Mouse (Mus musculus): ENCODE data around the gene Rabep1.
A peak's percentile ranks its signal among the peaks of the same experiment; 100 is the strongest.

The Rabep1 gene

DNA sequence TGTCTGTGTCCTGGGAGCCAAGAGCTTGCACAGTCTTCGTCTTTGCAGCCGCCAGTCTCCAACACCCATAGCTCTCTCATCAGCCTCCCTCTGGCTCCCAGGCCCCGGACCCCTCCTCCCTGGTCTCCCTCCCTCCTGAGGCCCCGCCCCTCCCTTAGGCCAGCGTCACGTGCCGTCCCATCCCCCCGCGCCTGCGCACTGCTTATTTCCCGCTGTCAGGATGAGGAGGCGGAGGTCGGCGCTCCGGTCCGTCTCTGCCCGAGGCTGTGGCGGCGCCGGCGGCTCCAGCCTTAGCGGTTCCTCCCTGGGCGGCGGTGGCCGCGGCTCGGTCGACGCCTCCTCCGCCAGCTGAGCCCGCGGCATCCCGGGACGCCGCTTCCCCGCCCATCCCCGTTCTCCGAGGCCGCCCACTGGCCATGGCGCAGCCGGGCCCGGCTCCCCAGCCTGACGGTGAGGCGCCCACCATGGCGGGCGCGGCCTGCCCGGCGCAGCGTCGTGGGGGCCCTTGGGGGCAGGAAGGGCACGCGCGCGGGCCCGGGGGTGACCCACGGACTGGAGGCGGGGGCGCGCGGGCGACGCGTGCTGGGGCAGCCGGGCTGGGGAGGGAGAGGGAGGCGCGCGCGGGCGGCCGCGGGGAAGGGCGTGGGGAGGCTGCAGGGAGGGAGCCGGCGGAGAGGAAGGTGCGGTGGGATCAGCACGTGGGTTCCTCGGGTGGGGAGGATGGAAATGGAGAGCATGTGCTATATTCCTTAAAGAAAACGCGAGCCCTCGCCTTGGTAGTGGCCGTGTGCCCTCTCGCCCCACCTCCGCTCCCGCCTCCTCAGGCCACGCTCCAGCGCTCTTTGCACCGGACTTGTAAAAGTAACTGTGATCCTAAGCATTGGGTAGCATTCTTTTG is at the start of gene Rabep1:
TSS of gene Rabep1 (plus strand) at position 220 of the 898 bp plus-strand sequence.
- peak; percentile 91 to 92 for DNase-seq (ENCODE audit: low spot score in 2 of 2)

DNA sequence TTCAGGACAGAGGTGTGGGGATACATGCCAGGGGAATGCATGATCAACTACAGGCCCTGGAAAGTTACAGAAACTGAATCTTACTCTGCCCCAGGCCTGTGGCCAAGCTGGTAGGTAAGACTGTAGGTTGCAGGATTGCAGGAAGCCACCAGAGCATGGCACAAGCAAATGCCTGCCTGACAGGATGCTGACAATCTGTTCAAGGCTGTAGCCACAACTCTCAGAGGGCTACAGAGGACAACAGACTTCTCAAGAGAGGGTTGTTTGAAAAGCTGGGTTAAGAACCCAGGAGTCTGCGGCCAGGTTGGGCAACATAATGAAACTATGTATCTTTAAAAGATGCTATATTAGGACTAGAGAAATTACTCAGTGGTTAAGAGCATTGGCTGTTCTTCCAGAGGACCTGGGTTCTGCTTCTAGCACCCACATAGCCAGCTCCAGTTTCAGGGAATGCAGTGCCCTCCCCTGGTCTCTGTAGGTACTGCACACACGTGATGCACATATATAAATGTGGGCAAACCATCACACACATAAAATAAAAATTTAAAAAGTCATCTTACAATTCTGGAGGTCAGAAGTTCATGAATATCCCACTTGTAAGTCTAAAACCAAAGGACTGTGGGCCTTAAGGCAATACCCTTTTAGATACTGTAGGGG is 42.2 kb upstream of the Rabep1 start:
- no peak for DNase-seq (ENCODE audit: low spot score in 2 of 2)

DNA sequence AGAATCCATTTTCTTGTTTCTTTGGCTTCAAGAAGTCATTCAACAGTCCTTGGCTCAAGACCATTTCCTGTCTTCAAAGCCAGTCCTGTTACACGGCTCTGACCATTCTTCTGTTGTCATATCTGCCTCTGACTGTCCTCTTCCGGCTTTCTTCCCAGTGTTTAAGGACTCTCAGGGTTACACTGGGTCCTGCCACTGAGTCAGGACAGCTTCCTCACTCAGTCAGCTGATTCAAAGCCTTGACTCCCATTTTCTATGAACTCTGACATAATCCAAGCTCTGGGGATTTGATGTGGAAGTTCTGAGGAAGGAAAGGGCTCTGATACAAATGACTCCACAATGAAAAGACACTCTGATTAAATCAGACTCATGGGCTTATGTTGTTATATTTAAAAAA is 41.7 kb upstream of the Rabep1 start:
- DNase-seq (ENCODE audit: low spot score in 2 of 2) = no peak

DNA sequence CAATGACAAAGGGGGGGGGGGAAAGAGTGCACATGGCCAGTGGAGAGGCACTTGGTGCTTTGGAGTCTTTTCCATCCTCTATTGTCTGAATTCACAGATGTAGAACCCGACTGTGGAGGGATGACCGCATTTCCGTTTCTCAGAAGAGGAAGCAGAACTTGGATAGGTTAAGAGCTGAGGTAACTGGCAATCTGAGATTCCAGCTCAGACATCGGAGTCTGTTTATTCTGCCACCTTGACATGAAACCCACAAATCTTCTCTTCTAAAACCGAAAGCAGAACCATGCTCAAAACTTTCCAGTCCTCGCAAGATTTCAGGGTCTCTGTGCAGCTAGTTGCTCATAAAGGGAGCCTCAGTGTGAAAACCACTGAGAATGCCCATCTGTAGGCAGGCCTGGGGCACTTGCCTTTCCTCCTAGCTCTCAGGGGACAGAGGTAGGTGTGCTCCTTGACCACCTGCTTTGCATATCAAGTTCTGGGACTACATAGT is 40.8 kb upstream of the Rabep1 start:
- DNase-seq (ENCODE audit: low spot score in 2 of 2) = peak in 1 of 2 experiments; percentile 31

DNA sequence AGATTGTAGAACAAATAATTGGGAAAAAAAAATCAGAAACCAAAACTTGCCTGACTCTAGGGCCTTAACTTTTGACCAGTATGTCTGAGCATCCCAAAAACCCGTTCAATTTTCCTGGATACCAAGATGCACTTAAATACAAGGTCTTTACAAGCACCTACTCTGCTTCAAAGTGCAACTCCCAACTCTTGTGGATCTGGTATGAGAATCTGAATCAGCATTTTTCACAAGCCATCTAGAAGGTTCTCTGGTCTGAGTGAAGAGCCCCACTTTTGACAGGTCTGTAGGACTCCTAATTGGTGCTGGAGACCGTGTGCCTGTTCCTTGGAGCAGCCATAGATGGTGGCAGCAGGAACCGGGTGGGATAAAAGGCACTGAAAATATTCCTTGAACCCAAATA is 40.2 kb upstream of the Rabep1 start:
- no peak for DNase-seq (ENCODE audit: low spot score in 2 of 2)

DNA sequence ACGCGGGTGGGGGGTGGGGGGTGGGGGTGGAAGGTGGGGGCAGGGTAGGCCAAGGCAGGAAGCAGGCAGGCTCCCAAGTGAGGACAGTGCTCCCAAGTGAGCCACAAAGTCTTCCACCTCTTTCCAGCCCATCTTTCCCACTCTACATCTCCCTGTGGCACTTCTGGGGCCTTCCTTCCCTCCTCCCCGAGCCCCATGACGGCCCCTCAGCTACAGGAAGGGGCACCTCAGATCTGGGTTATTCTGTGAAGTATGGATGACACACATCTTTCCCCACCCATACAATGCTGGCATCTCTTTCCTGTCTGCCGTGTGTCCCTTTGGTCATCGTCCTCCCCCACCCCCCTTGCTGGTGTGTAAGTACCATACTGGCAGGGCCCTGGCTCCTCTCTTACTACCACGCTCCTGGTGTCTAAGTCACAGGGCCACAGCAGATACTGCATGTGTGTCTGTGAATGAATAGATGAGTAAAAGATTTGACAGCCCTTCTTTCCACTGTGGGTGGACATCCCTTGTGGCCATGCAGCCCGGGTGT is 38.9 kb upstream of the Rabep1 start:
- DNase-seq (ENCODE audit: low spot score in 2 of 2) = no peak

DNA sequence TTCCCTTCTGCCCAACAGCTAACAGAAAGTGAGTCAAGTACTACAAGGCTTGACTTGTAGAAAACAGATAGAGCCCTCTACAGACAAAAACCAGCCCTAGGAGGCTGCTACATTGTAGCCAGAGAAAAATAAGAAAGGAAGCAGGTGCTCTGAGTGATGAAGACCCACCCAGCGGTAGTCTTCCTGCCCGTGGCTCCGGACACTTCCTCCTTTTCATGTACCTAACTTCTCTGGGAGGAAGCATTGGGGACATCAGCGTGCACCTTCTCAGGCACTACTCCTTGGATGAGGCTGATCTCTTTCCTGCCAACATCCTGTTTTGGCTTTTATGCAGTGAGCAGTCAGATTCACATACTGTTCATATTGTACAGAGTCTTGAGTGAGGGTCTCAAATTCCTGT is 37.9 kb upstream of the Rabep1 start:
- DNase-seq (ENCODE audit: low spot score in 2 of 2) = no peak

DNA sequence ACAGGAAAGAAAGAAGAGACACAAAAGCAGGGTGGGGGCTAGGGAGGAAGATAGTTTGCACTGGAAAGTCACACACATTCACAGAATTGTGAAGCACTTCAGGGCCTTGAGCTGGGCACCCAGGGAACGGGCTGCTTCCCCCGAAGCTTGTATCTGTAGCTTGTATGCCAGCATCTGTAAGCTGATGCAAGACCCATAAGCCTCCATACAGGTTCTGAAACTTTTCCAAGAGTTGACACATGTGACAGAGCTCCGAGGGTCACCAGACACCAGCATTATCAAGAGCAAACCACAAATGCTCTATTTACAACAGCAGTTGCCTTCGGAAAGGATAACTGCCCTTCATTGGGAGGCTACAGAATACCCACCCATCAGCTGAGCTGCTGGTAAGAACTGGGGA is 36.9 kb upstream of the Rabep1 start:
- DNase-seq (ENCODE audit: low spot score in 2 of 2) = no peak

DNA sequence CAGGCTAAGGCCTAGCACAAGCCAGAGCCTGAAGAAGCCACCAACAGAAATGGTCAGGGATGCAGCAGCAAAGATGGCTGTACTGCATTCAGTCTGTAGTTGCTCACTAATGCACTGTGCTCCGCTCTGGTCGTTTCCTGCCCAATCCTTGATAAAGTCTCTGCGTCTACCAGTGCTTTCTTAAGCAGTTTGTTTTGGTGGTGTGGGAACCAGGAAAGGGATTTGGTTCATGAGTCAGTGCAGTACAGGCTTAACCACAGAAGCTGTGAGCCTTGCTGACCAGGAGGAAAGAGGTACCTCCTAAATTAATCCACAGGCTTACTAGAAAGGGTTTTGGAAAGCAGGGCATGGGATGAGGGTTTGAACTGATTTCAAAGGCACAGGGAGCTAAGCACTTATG is 36.5 kb upstream of the Rabep1 start:
- no peak for DNase-seq (ENCODE audit: low spot score in 2 of 2)

DNA sequence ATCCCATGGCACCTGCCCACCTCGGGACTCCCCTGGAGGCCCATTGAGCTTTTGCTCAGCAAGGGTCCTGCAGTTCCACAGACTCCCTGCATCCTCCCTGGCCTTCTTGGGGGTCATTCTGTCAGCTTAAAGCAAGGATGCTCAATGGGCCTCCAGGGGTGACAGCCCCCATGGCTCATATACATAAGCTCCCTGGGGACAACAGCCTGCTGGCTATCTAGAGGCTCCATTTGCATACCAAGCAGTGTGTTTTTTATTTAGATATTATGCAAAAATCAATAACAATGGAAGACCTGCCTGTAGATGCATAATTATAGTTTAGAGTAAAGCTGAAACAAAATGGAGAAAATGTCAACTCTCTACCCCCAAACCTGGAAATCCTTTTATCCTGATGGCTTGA is 35.6 kb upstream of the Rabep1 start:
- DNase-seq (ENCODE audit: low spot score in 2 of 2) = no peak

DNA sequence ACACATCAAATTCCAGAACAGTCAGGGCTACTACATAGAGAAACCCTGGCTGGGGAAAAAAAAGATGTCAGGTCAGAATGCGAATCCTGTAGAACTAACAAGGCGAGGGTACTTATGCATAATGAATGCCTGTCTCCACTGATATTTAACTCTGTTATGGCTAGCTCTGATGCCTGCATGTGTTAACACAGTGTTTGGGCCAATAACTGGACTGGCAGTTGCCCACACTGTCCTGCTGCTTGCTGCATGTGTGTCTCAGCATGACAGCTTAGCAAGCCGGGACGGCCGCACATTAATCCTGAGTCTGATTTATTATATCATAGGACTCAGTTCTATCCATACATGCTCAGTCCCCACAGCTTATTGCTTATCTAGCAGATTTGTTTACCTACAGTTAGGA is 33.5 kb upstream of the Rabep1 start:
- no peak for DNase-seq (ENCODE audit: low spot score in 2 of 2)

DNA sequence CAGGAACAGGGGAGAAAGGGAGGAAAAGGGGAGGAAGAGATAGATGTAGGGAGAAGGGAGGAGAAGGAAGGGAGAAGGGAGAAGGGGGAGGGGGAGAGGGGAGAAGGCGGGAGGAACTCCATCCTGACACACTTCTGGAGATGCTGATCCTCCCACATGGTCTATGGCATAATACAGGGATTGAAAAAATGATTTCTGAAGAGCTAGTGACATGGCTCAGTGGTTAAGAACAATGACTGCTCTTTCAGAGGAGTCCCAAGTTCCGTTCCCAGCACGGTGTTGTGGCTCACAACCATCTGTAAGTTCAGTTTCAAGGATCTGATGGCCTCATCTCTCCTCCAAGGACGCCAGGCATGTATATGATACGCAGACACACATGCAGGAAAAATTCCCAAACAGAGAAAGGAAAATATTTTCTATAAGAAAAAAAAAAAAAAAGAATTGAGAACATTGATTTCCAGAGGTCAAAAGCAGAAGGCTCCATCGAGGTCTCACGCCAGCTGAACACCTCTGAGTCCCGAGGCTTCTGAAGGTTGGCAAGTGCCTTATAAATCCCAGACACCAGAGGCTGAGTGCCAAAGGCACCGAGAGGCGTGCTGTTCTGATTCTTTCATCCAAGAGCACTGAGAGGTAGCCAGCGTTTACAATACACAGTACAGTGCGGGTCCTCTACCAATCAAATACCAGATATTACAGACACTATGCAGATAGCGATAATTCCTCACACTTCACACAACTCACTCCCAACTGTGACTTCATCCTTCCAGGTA is 32.9 kb upstream of the Rabep1 start:
- no peak for DNase-seq (ENCODE audit: low spot score in 2 of 2)

DNA sequence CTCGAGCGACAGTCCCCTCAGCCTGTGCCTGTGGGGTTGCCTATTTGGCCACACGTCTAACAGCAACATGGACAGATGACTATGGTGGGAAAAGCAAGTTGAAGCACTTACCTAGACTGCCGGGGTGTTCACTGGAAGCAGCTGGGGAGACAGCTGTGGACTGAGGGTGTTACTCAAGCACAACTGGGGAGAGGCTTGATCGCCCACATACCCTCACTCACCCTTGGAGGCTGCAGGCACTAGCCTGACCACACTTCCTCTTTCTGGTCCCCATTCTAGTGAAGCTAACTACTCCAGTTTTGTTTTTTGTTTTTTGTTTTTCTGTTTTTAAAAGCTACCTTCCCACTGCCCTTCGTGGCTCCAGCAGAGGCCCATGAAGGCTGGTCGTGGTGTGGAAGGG is 32.2 kb upstream of the Rabep1 start, which contains the start of gene Scimp:
TSS of gene Scimp (minus strand) at position 222 of the 400 bp plus-strand sequence.
- no peak for DNase-seq (ENCODE audit: low spot score in 2 of 2)

DNA sequence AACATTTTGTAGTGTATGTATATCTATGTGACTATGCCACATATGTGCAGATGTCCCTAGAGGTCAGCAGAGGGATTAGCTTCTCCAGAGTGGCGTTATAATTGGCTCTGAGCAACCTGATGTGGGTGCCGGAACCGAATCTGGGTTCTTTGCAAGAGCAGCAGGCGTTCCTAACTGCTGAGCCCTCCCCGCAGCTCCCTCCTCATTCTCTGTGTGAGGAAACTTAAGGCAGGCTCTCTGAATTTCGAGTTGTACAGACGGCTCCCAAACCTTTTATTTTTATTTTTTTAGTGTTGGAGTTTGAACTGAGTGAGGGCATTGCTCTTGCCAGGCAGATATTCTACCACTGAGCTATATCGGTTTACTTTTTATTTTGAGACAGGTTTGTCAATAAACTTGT is 29.5 kb upstream of the Rabep1 start:
- no peak for DNase-seq (ENCODE audit: low spot score in 2 of 2)

DNA sequence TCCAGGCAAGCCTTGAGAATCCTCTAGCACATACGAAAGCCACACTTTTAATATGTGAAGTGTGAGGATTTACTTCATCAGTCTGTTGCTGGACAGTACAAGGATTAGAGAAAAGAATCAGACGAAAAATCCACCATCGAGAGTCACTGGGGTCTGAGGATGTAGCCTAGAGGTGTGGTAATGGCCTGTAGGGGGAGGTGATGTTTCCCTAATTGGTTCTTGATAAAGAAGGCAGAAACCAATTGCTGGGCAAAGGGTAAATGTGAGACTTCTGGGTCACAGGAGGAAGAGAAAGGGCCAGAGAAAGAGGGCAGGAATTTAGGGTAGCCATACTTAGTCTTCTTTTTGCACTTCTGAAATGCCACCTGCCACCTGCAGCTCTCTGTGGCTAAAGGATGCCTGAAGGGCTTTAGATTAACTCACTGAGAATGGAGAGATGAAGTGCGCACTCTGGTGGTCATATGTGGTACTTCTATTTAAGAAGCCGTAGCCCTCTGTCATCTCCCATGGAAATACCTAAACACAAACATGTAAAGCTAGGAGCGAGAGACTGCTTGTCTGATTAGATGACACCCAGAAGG is 29.0 kb upstream of the Rabep1 start:
- DNase-seq (ENCODE audit: low spot score in 2 of 2) = peak in 1 of 2 experiments; percentile 49

DNA sequence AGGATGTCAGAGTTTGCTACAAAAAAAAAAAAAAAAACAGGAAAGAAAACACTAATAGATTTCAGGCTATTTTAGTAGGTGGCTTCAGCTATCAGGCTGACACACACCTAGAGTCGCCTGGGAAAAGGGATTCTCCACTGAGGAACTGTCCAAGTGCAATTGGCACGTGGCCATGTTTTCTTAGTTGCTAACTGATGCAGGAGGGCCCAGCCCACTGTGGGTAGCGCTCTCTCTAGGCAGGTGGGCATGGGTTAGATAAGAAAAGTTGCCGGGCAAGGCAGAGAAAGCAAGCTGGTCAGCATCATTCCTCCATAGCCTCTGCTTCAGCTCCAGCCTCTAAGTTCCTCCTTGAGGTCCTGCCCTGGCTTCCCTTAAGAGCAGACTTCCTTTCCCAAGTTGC is 27.8 kb upstream of the Rabep1 start:
- DNase-seq (ENCODE audit: low spot score in 2 of 2) = no peak

DNA sequence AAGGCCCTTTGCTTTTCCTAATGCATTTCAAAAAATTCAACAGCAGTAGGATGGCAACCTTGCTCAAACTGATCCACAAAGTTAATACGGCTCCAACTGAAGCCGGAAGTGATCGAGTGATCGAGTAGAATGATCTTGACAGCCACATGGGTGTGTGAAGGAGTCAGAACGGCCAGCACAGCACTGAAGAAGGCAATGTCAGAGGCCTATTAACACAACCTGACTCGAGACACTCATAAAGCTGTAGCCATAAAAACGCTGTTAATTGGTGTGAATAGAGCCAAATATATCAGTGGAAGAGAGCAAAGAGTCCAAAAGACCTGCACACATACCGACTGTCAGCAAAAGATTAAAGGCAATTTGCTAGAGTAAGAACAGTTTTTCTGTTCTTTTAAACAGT is 24.5 kb upstream of the Rabep1 start:
- DNase-seq (ENCODE audit: low spot score in 2 of 2) = no peak

DNA sequence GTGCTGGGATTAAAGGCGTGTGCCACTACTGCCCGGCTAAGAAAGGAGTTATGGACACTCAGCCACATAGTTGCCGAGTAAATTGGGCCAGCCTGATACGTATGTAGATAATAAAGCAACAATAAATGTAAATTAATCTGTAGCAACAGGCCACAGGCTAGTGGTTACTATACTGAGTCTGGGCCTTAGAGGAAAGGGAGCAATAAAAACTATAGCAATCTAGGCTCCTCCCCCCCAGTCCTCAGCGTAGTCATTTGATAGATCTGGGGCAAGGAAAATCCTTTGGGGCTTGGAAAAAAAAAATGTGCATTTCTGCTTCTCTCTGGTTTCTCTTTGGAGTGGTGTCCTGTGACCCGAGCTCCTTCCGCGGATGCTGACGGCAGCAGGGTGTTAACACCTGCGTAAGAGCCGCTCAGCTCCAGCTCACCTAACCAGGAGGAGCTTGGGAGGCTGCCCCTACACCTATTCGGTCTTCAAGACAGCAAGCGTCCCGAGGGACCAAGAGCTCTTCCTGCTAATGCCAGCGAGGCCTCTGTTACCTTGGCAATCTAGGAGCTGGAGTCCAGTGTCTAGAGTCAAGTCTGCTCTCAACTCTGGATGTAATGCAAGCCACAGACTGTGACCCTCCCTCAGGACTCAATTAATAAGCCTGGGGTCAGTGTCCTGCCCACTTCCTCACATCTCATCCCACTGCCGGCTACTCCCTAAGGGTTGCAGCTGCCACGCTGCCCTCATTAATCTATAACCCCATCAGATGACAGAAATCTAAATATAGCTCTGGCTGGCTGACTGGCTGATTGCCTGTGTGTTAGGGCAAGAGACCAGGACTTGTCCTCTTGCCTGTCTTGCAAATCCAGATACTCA is 22.6 kb upstream of the Rabep1 start:
- DNase-seq (ENCODE audit: low spot score in 2 of 2) = no peak

DNA sequence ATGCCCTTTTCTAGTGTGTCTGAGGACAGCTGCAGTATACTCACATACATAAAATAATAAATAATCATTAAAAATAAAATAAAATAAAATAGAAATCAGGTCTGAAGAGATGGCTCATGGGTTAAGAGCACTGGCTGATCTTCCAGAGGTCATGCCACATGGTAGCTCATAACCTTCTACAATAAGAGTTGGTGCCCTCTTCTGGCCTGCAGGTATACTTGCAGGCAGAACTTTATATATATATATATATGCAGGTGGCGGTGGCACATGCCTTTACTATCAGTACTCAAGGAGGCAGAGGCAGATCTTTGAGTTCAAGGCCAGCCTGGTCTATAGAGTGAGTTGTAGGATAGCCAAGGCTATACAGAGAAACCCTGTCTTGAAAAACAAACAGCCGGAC is 18.4 kb upstream of the Rabep1 start:
- no peak for DNase-seq (ENCODE audit: low spot score in 2 of 2)

DNA sequence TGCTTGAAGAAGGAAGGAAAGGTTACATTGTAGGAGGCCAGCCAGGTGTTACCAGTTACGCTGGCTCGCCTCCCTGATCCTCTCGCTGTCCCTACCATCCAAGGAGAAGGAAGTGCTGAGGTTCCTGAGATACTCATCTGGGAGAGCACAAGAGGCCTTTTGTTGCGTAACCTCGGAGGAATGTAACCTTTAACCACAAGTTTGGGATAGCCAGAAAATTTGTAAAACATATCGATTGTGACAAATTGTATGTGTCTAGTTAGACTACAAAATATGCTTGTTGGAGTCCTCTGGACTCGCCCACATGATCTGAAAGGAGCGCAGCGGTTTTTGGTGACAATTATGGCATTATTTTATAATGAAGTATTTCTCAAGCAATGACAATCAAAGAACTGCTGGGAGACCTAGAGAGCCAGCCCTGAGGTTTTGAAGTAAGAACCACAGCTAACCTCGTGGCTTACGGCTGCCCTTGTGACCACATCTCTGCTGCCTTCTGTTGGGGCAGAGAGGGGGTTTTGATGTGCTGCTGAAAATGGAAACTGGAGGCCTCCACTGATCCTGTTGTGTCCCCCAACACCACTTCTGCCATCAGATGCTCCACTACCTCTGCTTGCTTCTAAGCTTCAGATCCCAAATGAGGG is 15.5 kb upstream of the Rabep1 start:
- no peak for DNase-seq (ENCODE audit: low spot score in 2 of 2)

Data from heart, adult 9 months (tissue).